Mouse (Mus musculus) testis, adult 2 months (tissue): ENCODE data around the gene Bmp2.

Source experiments
- CTCF ChIP-seq: fragments of 200-500 bp; IDR thresholded peaks from 2 replicates; pipeline ENCODE4 v1.5.1; 2012; ENCODE audit warnings: low read depth, mild to moderate bottlenecking, inconsistent platforms, low read length, moderate library complexity; ENCODE audit not compliant: control insufficient read depth, insufficient read depth, insufficient replicate concordance
- POLR2A ChIP-seq: fragments of 200-500 bp; IDR thresholded peaks from 2 replicates; pipeline ENCODE4 v1.6.1; 2012; ENCODE audit warnings: low read depth, mild to moderate bottlenecking, inconsistent platforms, low read length, moderate library complexity; ENCODE audit not compliant: control insufficient read depth

- TF ChIP-seq POLR2A = no peak
- no peak for TF ChIP-seq CTCF
Measured at GRCm38 (mm10) chr2:133550238-133550682, 1.7 kb upstream of the Bmp2 start.
